Mouse (Mus musculus) forebrain, embryonic 16.5 days (tissue): ENCODE data around the gene Hist1h2bk. TPM values are rescaled to one million over a fixed set of nuclear protein-coding genes. Genes with fewer than 3 reads are reported as not detected.
"Not testable (repeated sequence)": the region's sequence is repeated elsewhere in the genome, so short reads cannot be mapped to it uniquely, and the experiment has no call there.

Experiments used
- ATAC-seq: fragments of 200-750 bp; cut with Nextera tagmentation; 2 replicates; pipeline ENCODE4 v1.8.0; 2017; ENCODE audit warnings: mild to moderate bottlenecking, moderate library complexity
- H3K27ac ChIP-seq: fragments of 300-500 bp; sonication (generic); 2 replicates; pipeline ENCODE4 v1.5.1; 2014; ENCODE audit warnings: low read length, control low read depth
- H3K27me3 ChIP-seq: fragments of 300-500 bp; sonication (generic); replicated peaks from 2 replicates; pipeline ENCODE4 v1.6.1; 2014; ENCODE audit warnings: low read length; ENCODE audit not compliant: control insufficient read depth, insufficient read depth
- H3K36me3 ChIP-seq: fragments of 300-500 bp; sonication (generic); 2 replicates; pipeline ENCODE4 v1.6.1; 2014; ENCODE audit not compliant: control insufficient read depth, insufficient read depth
- H3K4me1 ChIP-seq: fragments of 300-500 bp; sonication (generic); replicated peaks from 2 replicates; pipeline ENCODE4 v1.6.1; 2014; ENCODE audit warnings: low read length; ENCODE audit not compliant: control insufficient read depth, insufficient read depth
- H3K4me2 ChIP-seq: fragments of 300-500 bp; sonication (generic); 2 replicates; pipeline ENCODE4 v1.6.1; 2014; ENCODE audit warnings: mild to moderate bottlenecking, low read length, control low read depth
- H3K4me3 ChIP-seq: fragments of 300-500 bp; sonication (generic); replicated peaks from 2 replicates; pipeline ENCODE4 v1.5.1; 2014; ENCODE audit warnings: mild to moderate bottlenecking, low read length, control low read depth
- H3K9ac ChIP-seq: fragments of 300-500 bp; sonication (generic); replicated peaks from 2 replicates; pipeline ENCODE4 v1.6.1; 2014; ENCODE audit warnings: low read depth, low read length, control low read depth
- H3K9me3 ChIP-seq: fragments of 300-500 bp; sonication (generic); 2 replicates; pipeline ENCODE4 v1.6.1; 2016; ENCODE audit warnings: low read length; ENCODE audit not compliant: control insufficient read depth
- WGBS: fragments of 180-500 bp; shearing (Covaris S2); extraction: QIAGEN DNeasy Blood & Tissue Kit; methylation state at CpG from one replicate; pipeline ENCODE4 v1.1.7; 2014; 5-methylcytosine and 5-hydroxymethylcytosine counted together
- polyA plus RNA-seq: library from polyadenylated mRNA; unstranded; fragments of >200 nt; fragmentation: Nextera tagmentation; extraction: Ambion mirVana; gene quantifications from 2 replicates; pipeline ENCODE4 v1.2.1, GENCODE M21; 2015

Hist1h2bk gene
- 3.3 TPM in 1 of 2 replicates, not detected in the other for polyA plus RNA-seq

DNA sequence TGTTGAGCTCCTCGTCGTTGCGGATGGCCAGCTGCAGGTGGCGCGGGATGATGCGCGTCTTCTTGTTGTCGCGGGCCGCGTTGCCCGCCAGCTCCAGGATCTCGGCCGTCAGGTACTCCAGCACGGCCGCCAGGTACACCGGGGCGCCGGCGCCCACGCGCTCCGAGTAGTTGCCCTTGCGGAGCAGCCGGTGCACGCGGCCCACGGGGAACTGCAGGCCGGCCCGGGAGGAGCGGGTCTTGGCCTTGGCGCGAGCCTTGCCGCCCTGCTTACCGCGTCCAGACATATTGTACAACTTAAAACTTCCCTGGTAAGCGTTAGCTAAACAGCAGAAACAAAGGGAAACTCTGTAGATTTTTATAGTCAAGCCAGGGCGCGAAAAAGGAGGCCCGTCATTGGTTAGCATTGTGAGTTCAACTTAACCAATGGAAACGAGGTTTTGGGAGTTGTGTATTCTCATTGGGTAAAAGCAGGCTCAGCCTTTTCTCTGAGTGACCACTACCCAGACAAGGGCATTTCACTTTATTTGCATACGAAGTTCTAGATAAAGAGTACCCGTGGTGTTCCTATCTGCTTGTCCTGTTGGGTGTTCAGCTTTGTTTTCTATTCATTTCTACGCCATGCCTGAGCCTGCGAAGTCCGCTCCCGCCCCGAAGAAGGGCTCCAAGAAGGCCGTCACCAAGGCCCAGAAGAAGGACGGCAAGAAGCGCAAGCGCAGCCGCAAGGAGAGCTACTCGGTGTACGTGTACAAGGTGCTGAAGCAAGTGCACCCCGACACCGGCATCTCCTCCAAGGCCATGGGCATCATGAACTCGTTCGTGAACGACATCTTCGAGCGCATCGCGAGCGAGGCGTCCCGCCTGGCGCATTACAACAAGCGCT is at the start of gene Hist1h2bk, which contains the start of gene Hist1h2ah:
Hist1h2bk (plus strand) TSS at position 604 of the 882 bp plus-strand sequence.
Hist1h2ah (minus strand) TSS at position 302 of the 882 bp plus-strand sequence.
- peaks cover 25% of the 10 kb centered on the region for H3K4me1 ChIP-seq
- peak; percentile 99 for ATAC-seq
- H3K4me2 ChIP-seq, result peak within 1 kb of the TSS; percentile 77
- H3K9ac ChIP-seq, result peak within 1 kb of the TSS; percentile 53
- not testable (repeated sequence) for H3K36me3 ChIP-seq, H3K9me3 ChIP-seq, H3K27me3 ChIP-seq
- H3K27ac ChIP-seq, result peak within 1 kb of the TSS; percentile 81
- 0% methylated on average over 21 of the region's 69 CpGs for WGBS
- H3K4me3 ChIP-seq, result peak within 1 kb of the TSS; percentile 48

DNA sequence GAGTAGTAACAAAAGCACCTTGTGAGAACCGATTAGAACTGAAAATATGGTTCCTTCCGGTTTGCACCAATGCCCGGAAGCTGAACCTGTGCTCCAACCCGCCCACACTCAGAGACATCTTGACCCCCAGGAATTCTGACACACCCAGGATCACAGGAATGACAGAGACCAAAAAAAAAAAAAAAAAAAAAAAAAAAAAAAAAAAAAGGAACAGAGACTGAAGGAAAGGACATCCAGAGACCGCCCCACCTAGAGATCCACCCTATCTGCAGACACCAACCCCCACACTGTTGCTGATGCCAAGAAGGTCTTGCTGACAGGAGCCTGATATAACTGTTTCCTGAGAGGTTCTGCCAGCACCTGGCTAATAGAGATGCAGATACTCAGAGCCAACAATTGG is 43.1 kb upstream of the Hist1h2bk start:
- H3K27me3 ChIP-seq, result peaks cover 27% of the 10 kb centered on the region

DNA sequence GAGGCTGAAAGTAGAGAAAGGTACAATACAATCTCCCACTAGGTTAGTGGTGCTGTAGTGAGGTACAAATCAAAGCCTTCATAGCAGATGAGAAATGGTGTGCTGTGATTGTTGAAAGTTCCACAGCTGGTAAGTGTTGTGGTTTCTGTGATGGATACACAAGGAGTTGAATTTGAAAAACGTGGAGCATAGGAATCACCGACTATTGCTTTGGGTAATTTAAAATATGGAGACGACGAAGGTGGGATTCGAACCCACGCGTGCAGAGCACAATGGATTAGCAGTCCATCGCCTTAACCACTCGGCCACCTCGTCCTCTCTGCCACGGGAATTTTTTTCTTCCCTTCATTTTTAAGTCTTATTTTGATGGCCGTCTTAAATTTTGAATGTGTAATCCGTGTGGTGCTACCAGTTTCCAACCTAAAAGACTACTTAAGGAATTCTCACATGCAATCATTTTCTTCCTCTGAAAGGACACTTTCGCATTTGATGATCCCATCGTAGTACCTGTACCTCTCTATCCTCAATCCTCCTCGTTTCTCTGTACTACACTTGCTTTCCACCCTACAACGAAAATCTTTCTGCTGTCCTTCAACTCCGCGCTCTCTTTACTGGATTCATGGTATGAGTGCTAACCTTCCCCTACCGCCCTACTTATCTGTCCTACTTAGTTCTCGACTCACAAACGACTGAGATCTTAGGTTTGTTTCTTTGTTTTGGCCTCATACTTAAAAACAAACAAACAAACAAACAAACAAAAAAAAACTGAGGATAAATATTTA is 41.5 kb upstream of the Hist1h2bk start:
- ATAC-seq, result no peak
- Histone ChIP-seq H3K4me3 (no peak overlapping the region), H3K4me2 (no peak overlapping the region; the same call in 1 of the 2 replicates), H3K4me1 (peaks cover 12% of the 10 kb centered on the region), H3K27me3 (peaks cover 43% of the 10 kb centered on the region), H3K36me3 (no peaks in the 10 kb centered on the region), H3K27ac (no peak overlapping the region), H3K9ac (no peak overlapping the region), H3K9me3 (no peaks in the 10 kb centered on the region; the same call in 1 of the 2 replicates)
- WGBS, result 2% methylated on average over 22 of the region's 22 CpGs

More for the DNA sequence above, 43.1 kb upstream of the Hist1h2bk start:
- WGBS, result 85% methylated on average over 5 of the region's 5 CpGs
- Histone ChIP-seq H3K9me3 (no peaks in the 10 kb centered on the region; the same call in 1 of the 2 replicates), H3K4me3 (no peak overlapping the region), H3K36me3 (no peaks in the 10 kb centered on the region), H3K4me1 (peaks cover 12% of the 10 kb centered on the region), H3K27ac (no peak overlapping the region), H3K4me2 (no peak overlapping the region), H3K9ac (no peak overlapping the region)
- ATAC-seq, result no peak

DNA sequence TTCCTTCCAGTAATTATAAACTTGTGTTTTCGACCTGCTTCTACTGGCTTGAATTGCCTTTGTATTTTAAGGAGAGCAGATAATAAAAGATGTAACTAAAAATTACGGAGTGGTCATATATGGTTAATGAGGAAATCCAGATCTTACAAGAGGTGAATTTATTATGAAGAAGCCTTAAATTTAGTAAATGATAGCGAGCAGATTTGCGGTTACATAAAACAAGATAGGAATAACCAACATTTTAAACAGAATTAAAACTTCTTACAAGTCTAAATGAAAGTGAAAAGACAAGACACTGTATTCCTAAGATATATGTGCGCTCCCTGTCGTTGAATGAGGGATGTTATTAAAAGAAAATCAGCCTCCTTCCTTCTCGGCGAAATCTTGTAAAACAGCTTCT is 40.8 kb upstream of the Hist1h2bk start:
- Histone ChIP-seq H3K4me1 (peaks cover 12% of the 10 kb centered on the region), H3K9ac (no peak overlapping the region), H3K4me3 (peak overlapping the region; percentile 29), H3K27me3 (peaks cover 50% of the 10 kb centered on the region), H3K36me3 (no peaks in the 10 kb centered on the region), H3K4me2 (peak overlapping the region; percentile 46), H3K27ac (no peak overlapping the region), H3K9me3 (no peaks in the 10 kb centered on the region; the same call in 1 of the 2 replicates)
- WGBS, result 3% methylated on average over 8 of the region's 8 CpGs
- no peak for ATAC-seq

DNA sequence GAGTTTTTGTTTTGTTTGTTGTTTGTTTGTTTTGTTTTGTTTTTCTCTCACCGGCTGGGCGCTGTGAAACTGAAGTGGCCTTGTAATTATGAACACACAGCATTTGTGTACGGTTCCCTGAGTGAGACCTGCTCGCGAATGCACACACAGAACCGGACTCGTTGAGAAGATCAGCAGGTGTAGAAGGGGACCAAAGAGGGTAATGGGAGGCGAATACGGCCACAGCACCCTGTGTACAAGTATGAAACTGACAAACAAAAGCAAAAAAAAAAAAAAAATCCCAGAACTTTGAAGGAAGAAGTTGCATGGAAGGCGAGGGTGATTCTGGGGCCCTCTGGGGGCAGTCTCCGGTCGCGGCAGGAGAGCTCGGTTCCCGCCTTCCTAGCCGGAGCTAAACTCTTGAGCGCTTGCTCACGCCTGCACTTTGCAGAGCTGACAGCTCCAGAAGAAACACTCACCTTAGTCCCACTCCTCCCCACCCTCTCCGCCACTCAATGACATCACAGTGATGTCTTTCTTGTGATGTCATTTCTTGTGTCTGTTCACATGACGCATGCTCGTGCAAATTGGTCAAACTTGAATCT is 40.2 kb upstream of the Hist1h2bk start:
- peaks cover 55% of the 10 kb centered on the region for H3K27me3 ChIP-seq
- peak overlapping the region; percentile 46 for H3K4me2 ChIP-seq

DNA sequence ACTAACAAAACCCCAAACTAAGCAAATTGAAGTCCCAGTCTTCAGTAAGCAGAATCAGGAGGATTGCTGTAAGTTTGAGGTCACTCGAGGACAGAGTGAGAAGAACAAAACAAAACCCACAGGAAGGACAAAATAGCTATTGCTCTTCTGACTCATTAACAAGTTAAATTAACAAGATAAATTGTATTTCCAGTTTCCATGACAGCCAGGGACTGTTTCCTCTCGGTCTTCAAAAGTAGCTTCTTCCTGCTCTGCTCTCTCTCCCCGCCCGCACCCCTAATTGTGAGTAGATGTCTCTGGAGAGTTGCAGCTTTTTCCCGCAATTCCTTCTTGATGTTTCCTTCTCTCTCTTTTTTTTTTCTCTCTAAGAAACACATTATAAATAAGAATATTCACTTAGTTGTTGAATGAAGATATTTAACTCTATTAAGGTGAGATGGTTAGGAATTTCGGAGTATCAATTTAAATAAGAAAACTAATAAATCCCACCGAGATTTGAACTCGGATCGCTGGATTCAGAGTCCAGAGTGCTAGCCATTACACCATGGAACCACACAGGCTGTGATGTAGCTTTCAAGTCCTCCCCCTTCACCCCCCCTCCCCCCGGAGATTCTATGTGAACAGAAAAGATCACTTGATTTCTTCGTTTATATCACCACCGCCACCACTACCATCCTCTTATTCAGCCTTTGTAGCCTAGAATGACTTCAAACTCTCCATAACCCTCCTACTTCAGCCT is 39.4 kb upstream of the Hist1h2bk start:
- 1% methylated on average over 12 of the region's 12 CpGs for WGBS
- no peaks in the 10 kb centered on the region for H3K36me3 ChIP-seq
- H3K9me3 ChIP-seq, result no peaks in the 10 kb centered on the region; the same call in 1 of the 2 replicates
- peaks cover 60% of the 10 kb centered on the region for H3K27me3 ChIP-seq
- no peak overlapping the region for H3K27ac ChIP-seq
- H3K4me3 ChIP-seq, result no peak overlapping the region
- ATAC-seq, result no peak
- peak overlapping the region; percentile 16; the same call in 1 of the 2 replicates for H3K4me2 ChIP-seq
- no peak overlapping the region for H3K9ac ChIP-seq
- H3K4me1 ChIP-seq, result peaks cover 12% of the 10 kb centered on the region

More for the DNA sequence above, 40.2 kb upstream of the Hist1h2bk start:
- Histone ChIP-seq H3K27ac (no peak overlapping the region), H3K4me3 (peak overlapping the region; percentile 29), H3K36me3 (no peaks in the 10 kb centered on the region), H3K4me1 (peaks cover 12% of the 10 kb centered on the region), H3K9me3 (no peaks in the 10 kb centered on the region; the same call in 1 of the 2 replicates), H3K9ac (no peak overlapping the region)
- WGBS, result under 1% methylated on average over 21 of the region's 21 CpGs
- ATAC-seq, result peak; percentile 36; the same call in 1 of the 2 replicates

DNA sequence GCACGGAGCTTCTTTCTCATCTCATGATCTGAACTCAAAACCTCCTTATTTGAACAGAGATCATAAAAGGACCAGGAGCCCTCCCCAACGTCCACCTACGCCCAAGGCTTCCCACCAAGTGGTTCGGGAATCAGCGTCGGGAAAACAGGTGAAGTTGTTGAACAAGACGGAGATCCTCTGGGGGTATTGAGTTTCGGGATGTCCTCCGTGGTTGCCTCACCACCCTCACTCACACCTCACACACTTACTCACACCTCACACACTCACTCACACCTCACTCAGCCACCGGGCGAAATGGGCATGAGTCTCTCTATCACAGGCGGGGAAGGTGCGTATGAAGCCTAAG is 38.9 kb upstream of the Hist1h2bk start:
- ATAC-seq, result no peak
- WGBS, result 2% methylated on average over 13 of the region's 13 CpGs
- 0 out of 2 replicates have a peak overlapping the region, but pooled peaks have one; percentile 14 for H3K4me3 ChIP-seq

DNA sequence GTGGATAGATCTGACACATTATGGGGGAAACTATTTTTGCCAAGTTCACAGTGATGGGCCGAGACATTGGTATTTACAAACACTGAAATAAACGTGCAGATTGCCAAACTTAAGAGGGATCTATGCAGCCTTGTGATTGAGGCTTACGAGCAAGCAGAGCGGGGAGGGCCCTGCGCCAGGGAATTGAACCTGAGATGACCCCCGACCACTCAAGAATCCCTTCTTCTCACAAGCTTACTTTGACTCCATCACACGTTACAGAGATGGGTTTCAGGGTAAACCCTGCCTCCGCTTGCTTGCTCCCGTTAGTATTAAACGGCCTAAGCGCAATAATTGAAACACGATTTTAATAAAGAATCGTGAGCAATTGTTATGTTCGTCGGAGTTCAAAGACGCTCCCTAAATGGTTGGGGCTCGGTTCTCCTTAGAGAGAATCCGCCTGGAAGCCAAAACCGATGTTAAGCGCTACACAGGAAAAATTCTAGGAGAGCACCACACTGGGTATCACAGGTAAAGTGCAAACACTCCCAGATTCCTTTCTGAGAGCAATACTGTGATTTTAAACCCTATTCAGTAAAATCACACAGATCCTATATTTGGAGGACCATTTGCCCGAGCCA is 38.4 kb upstream of the Hist1h2bk start:
- Histone ChIP-seq H3K9ac (no peak overlapping the region), H3K36me3 (no peaks in the 10 kb centered on the region), H3K4me1 (peaks cover 12% of the 10 kb centered on the region), H3K27ac (no peak overlapping the region), H3K27me3 (peaks cover 68% of the 10 kb centered on the region), H3K4me3 (peak overlapping the region; percentile 14; the same call in 1 of the 2 replicates), H3K9me3 (no peaks in the 10 kb centered on the region; the same call in 1 of the 2 replicates), H3K4me2 (peak overlapping the region; percentile 23; the same call in 1 of the 2 replicates)
- ATAC-seq, result no peak
- WGBS, result 2% methylated on average over 21 of the region's 21 CpGs

More for the DNA sequence above, 38.9 kb upstream of the Hist1h2bk start:
- H3K27me3 ChIP-seq, result peaks cover 64% of the 10 kb centered on the region
- H3K4me2 ChIP-seq, result peak overlapping the region; percentile 23; the same call in 1 of the 2 replicates
- H3K36me3 ChIP-seq, result no peaks in the 10 kb centered on the region
- H3K9me3 ChIP-seq, result no peaks in the 10 kb centered on the region; the same call in 1 of the 2 replicates
- no peak overlapping the region for H3K9ac ChIP-seq
- no peak overlapping the region for H3K27ac ChIP-seq
- H3K4me1 ChIP-seq, result peaks cover 12% of the 10 kb centered on the region
